22 mouse cellular contexts compared by ENCODE assay signal in the genomic region with DNA sequence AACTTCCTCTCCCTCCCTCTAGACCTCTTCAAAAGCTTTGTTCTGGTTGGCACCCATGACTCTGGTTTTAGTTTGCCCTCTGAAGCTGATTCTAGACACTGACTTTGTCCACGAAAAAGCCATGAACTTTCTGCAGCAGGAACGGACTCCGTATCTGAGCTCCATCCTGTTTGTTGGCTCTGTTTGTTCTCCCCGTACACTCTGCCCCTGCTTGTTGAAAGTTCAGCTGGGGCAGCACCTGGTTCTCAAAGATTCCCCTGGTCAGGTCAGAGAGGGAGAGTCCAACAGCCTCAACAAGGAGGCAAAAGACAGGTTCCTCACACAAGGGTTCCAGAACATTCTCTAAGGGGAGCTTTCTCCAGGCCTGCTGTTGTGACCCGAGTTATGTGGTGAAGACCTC. TPM values are rescaled to one million over a fixed set of nuclear protein-coding genes. Genes with fewer than 3 reads are reported as not detected.
"Had no signal": no experiment of that assay in that cellular context is flagged by ENCODE, and none has a peak within 500 bp of the region (broad histone marks: within the 10 kb centered on the region; RNA-seq: fewer than 3 reads in every experiment).

No protein-coding gene starts in this region.

- H3K9ac ChIP-seq: heart, embryonic 12.5 days; hindbrain, embryonic 13.5 days; hindbrain, embryonic 15.5 days; intestine, embryonic 15.5 days; limb, embryonic 12.5 days; liver, embryonic 13.5 days had no signal

- ATAC-seq: inflammation-experienced regulatory T-cells, adult 6 months; intestine, embryonic 15.5 days; intestine, postnatal 0 days had no signal

- H3K4me3 ChIP-seq: gastrocnemius, adult 2 months; heart, embryonic 10.5 days; heart, embryonic 12.5 days; hindbrain, embryonic 13.5 days; hindbrain, embryonic 15.5 days; intestine, embryonic 15.5 days; layer of hippocampus, adult 2 months; left cerebral cortex, adult 2 months; limb, embryonic 10.5 days; limb, embryonic 12.5 days; liver, embryonic 13.5 days had no signal

- H3K4me2 ChIP-seq: heart, embryonic 12.5 days; hindbrain, embryonic 13.5 days; hindbrain, embryonic 15.5 days; intestine, embryonic 15.5 days; limb, embryonic 12.5 days; liver, embryonic 13.5 days had no signal

- H3K9me3 ChIP-seq: heart, embryonic 10.5 days; heart, embryonic 12.5 days; hindbrain, embryonic 13.5 days; hindbrain, embryonic 15.5 days; intestine, embryonic 15.5 days; limb, embryonic 10.5 days; limb, embryonic 12.5 days; liver, embryonic 13.5 days had no signal

- DNase-seq: gastrocnemius, adult 2 months; gastrocnemius, postnatal 10 days; gastrocnemius, postnatal 25 days; heart, adult 18-20 months; heart, postnatal 10 days; heart, postnatal 4 days; kidney, adult 18-20 months; kidney, adult 8-10 months; kidney, postnatal 10 days; kidney, postnatal 4 days; liver, embryonic 13.5 days had no signal

- H3K27ac ChIP-seq: gastrocnemius, adult 2 months; heart, embryonic 10.5 days; hindbrain, embryonic 13.5 days; hindbrain, embryonic 15.5 days; intestine, embryonic 15.5 days; layer of hippocampus, adult 2 months; left cerebral cortex, adult 2 months; limb, embryonic 10.5 days; limb, embryonic 12.5 days; liver, embryonic 13.5 days had no signal

- H3K36me3 ChIP-seq: heart, embryonic 10.5 days; heart, embryonic 12.5 days; hindbrain, embryonic 13.5 days; hindbrain, embryonic 15.5 days; intestine, embryonic 15.5 days; limb, embryonic 10.5 days; limb, embryonic 12.5 days; liver, embryonic 13.5 days had no signal

RNA-seq across cellular contexts. Expression of a gene that starts 5.4 kb away (rescaled TPM):
- polyA plus RNA-seq: inflammation-experienced regulatory T-cells, adult 6 months had no signal
